Mouse (Mus musculus): ENCODE data around the gene Atxn2.

DNA sequence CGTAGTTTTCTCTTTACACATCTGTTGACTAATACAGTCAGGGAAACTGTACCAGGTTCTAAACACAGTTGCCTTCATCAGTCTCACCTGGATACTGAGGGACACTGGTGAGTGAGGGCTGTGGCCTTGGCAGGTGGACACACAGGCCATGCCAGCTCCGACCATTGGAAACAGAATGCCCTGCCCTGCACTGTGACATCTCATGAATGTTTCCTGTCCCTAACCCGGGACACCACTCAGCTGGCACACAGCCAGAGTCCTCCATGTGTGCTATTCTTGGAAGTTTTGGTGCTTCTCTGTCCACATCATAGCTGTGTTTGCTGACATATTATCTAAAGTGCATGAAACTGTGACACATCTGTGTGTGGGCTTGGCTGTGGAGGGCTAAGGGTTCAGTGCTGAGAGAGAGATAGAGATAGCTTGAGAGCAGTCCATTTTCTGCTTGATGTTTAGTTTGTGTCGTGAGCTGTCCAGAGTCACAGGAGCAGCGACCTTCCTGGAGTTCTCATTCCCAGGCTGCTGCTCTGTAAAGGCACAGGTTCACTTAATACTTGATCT lies 98.6 kb downstream of the Atxn2 start:
- TF ChIP-seq TAL1 (IDR thresholded peaks at IDR 0.05; ENCODE audit: low read length) (no peak), GATA1 (IDR thresholded peaks at IDR 0.05; ENCODE audit: low read length) (no peak)

Data from erythroblast, embryonic 14.5 days (primary cell).